Mouse (Mus musculus) C2C12 (cell line): ENCODE measurements around the gene Dedd2.

Experiments used
- CEBPB ChIP-seq: IDR thresholded peaks from one replicate; pipeline ENCODE4 v1.6.1; 2011; ENCODE audit warnings: low read depth, mild to moderate bottlenecking, control low read depth, moderate library complexity
- CTCF ChIP-seq: IDR thresholded peaks from one replicate; pipeline ENCODE4 v1.5.1; 2011; ENCODE audit not compliant: control insufficient read depth, insufficient read depth, insufficient read length
- FOSL1 ChIP-seq: IDR thresholded peaks from one replicate; pipeline ENCODE4 v1.8.0; 2011; ENCODE audit warnings: mild to moderate bottlenecking, low read length; ENCODE audit not compliant: poor library complexity, insufficient read depth, severe bottlenecking
- MAX ChIP-seq: IDR thresholded peaks from one replicate; pipeline ENCODE4 v1.6.1; 2011; ENCODE audit warnings: mild to moderate bottlenecking, control low read depth
- MYOD1 ChIP-seq: IDR thresholded peaks from one replicate; pipeline ENCODE4 v1.6.1; 2011; ENCODE audit warnings: low read depth; ENCODE audit not compliant: control insufficient read depth, insufficient read length
- MYOG ChIP-seq: IDR thresholded peaks from one replicate; pipeline ENCODE4 v1.6.1; 2011; ENCODE audit not compliant: control insufficient read depth, insufficient read length; ENCODE audit errors: extremely low read depth
- USF1 ChIP-seq: IDR thresholded peaks from one replicate; pipeline ENCODE4 v1.6.1; 2011; ENCODE audit warnings: low read depth, mild to moderate bottlenecking, control low read depth, moderate library complexity

GRCm38 (mm10) chr7:25269029-25269428, 48.6 kb upstream of the Dedd2 start:
- TF ChIP-seq CTCF (no peak), USF1 (no peak), MAX (no peak), MYOD1 (no peak), MYOG (no peak), FOSL1 (no peak), CEBPB (no peak)
